Mouse (Mus musculus): ENCODE measurements around the gene Hyal2.

DNA sequence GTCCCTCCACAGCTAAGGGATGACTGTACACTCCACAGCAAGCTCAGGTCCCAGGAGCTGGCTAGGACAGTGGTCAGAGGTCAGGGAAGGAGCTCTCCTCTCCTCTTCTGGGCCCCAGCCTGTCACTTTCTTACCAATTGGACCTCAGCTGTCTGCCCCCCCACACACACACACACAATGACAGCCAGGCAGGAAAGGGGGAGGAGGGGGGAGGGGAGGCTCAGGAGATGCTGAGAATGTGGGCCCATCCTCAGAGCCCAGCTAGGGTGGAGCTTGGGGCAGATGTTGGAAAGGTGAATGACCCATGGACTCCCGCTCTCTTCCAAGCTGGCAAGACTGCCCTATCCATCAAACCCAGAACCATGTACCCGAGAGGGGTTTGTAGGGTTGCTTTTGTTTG, 39.3 kb downstream of the Hyal2 start:
- TF ChIP-seq CTCF (IDR thresholded peaks at IDR 0.05; ENCODE audit: low read depth): no peak
- TF ChIP-seq EP300 (IDR thresholded peaks at IDR 0.05; ENCODE audit: low read depth): no peak
